Mouse (Mus musculus) MEL (cell line): ENCODE data around the gene Exoc6b. TPM values are rescaled to one million over a fixed set of nuclear protein-coding genes. Genes with fewer than 3 reads are reported as not detected.

Experiments
- DNase-seq: peaks from one replicate; pipeline ENCODE4 v3.0.0; 2011; ENCODE audit warnings: low read depth, low spot score
- H3K27ac ChIP-seq: 2 replicates; pipeline ENCODE4 v1.5.1; 2012; ENCODE audit warnings: low read depth, mild to moderate bottlenecking, control low read depth, low read length, moderate library complexity; ENCODE audit not compliant: control insufficient read depth
- H3K27me3 ChIP-seq, 2 experiments: fragments of 150-350 bp in 1 of 2; sonication (generic) in 1 of 2; 2 replicates each; pipeline ENCODE4 v1.6.1; 2012; ENCODE audit warnings: low read length in 2 of 2, mild to moderate bottlenecking in 2 of 2, improper control_type of control experiment in 1 of 2, moderate library complexity in 1 of 2; ENCODE audit not compliant: insufficient read depth in 2 of 2, control insufficient read depth in 1 of 2
- H3K36me3 ChIP-seq, 2 experiments: 2 replicates each; pipeline ENCODE4 v1.6.1; 2012 to 2014; ENCODE audit warnings: low read length in 2 of 2, improper control_type of control experiment in 1 of 2, inconsistent platforms in 1 of 2, mild to moderate bottlenecking in 1 of 2; ENCODE audit not compliant: insufficient read depth in 2 of 2, control insufficient read depth in 1 of 2
- H3K4me1 ChIP-seq, 2 experiments: fragments of 150-350 bp in 1 of 2; sonication (generic) in 1 of 2; 2 replicates each; pipeline ENCODE4 v1.6.1; 2012; ENCODE audit warnings: low read length in 2 of 2, improper control_type of control experiment in 1 of 2, mild to moderate bottlenecking in 1 of 2; ENCODE audit not compliant: insufficient read depth in 2 of 2, control insufficient read depth in 1 of 2
- H3K4me3 ChIP-seq, 2 experiments: fragments of 150-350 bp in 1 of 2; sonication (generic) in 1 of 2; 2 replicates each; pipeline ENCODE4 v1.5.1; 2012; ENCODE audit warnings: low read depth in 2 of 2, low read length in 2 of 2, mild to moderate bottlenecking in 2 of 2, moderate library complexity in 2 of 2, control low read depth in 1 of 2, improper control_type of control experiment in 1 of 2; ENCODE audit not compliant: control insufficient read depth in 1 of 2, insufficient read depth in 1 of 2
- H3K79me2 ChIP-seq: 2 replicates; pipeline ENCODE4 v1.6.1; 2012; ENCODE audit warnings: mild to moderate bottlenecking, low read length, moderate library complexity; ENCODE audit not compliant: control insufficient read depth, poor library complexity, insufficient read depth
- H3K9ac ChIP-seq: 2 replicates; pipeline ENCODE4 v1.6.1; 2012; ENCODE audit warnings: low read depth, mild to moderate bottlenecking, control low read depth, low read length, moderate library complexity; ENCODE audit not compliant: control insufficient read depth, poor library complexity, severe bottlenecking
- H3K9me3 ChIP-seq: fragments of 150-350 bp; sonication (generic); replicated peaks from 2 replicates; pipeline ENCODE4 v1.6.1; 2012; ENCODE audit warnings: mild to moderate bottlenecking, low read length, improper control_type of control experiment, moderate library complexity; ENCODE audit not compliant: insufficient read depth
- CTCF ChIP-seq, 3 experiments: IDR thresholded peaks in 2 of 3; conservative IDR thresholded peaks in 1 of 3; 2 replicates each; pipeline ENCODE4 v1.5.1; 2011 to 2012; ENCODE audit warnings: low read length in 3 of 3, low read depth in 2 of 3, mild to moderate bottlenecking in 2 of 3, improper control_type of control experiment in 1 of 3, inconsistent platforms in 1 of 3, mixed read lengths in 1 of 3, moderate library complexity in 1 of 3; ENCODE audit not compliant: control insufficient read depth in 1 of 3, insufficient read depth in 1 of 3, poor library complexity in 1 of 3, severe bottlenecking in 1 of 3
- E2F4 ChIP-seq: IDR thresholded peaks from 2 replicates; pipeline ENCODE4 v1.6.1; 2011; ENCODE audit warnings: low read depth, low read length, improper control_type of control experiment, borderline replicate concordance
- ELF1 ChIP-seq: IDR thresholded peaks from 2 replicates; pipeline ENCODE4 v1.6.1; 2014; ENCODE audit warnings: low read depth, mild to moderate bottlenecking, inconsistent platforms, low read length, improper control_type of control experiment, moderate library complexity
- ETS1 ChIP-seq: IDR thresholded peaks from 2 replicates; pipeline ENCODE4 v1.6.1; 2012; ENCODE audit warnings: low read depth, mild to moderate bottlenecking, inconsistent platforms, low read length, improper control_type of control experiment, moderate library complexity
- GABPA ChIP-seq: IDR thresholded peaks from 2 replicates; pipeline ENCODE4 v1.6.1; 2012; ENCODE audit warnings: low read depth, mild to moderate bottlenecking, inconsistent platforms, low read length, improper control_type of control experiment, moderate library complexity
- JUND ChIP-seq: IDR thresholded peaks from 2 replicates; pipeline ENCODE4 v1.6.1; 2011; ENCODE audit warnings: low read depth, mild to moderate bottlenecking, improper control_type of control experiment, low read length
- KAT2A ChIP-seq: conservative IDR thresholded peaks from 2 replicates; pipeline ENCODE4 v1.6.1; 2012; ENCODE audit warnings: low read depth, low read length, improper control_type of control experiment, inconsistent platforms
- MAFK ChIP-seq: IDR thresholded peaks from 2 replicates; pipeline ENCODE4 v1.6.1; 2011; ENCODE audit warnings: low read depth, mild to moderate bottlenecking, low read length, improper control_type of control experiment, borderline replicate concordance
- MAZ ChIP-seq: IDR thresholded peaks from 2 replicates; pipeline ENCODE4 v1.6.1; 2012; ENCODE audit warnings: low read depth, mild to moderate bottlenecking, inconsistent platforms, low read length, improper control_type of control experiment
- MEF2A ChIP-seq: IDR thresholded peaks from 2 replicates; pipeline ENCODE4 v1.6.1; 2014; ENCODE audit warnings: low read depth, mild to moderate bottlenecking, inconsistent platforms, low read length, improper control_type of control experiment; ENCODE audit not compliant: poor library complexity, insufficient replicate concordance, severe bottlenecking; ENCODE audit errors: extremely low read depth
- RAD21 ChIP-seq: IDR thresholded peaks from 2 replicates; pipeline ENCODE4 v1.6.1; 2011; ENCODE audit warnings: mild to moderate bottlenecking, low read depth, low read length, improper control_type of control experiment
- SIN3A ChIP-seq: IDR thresholded peaks from 2 replicates; pipeline ENCODE4 v1.6.1; 2012; ENCODE audit warnings: low read length, improper control_type of control experiment, inconsistent platforms
- USF1 ChIP-seq: IDR thresholded peaks from 2 replicates; pipeline ENCODE4 v1.6.1; 2014; ENCODE audit warnings: low read depth, mild to moderate bottlenecking, inconsistent platforms, low read length, improper control_type of control experiment, moderate library complexity
- USF2 ChIP-seq, 2 experiments: IDR thresholded peaks; 2 replicates each; pipeline ENCODE4 v1.6.1; 2011 to 2012; ENCODE audit warnings: improper control_type of control experiment in 2 of 2, low read length in 2 of 2, borderline replicate concordance in 1 of 2, inconsistent platforms in 1 of 2, low read depth in 1 of 2, mild to moderate bottlenecking in 1 of 2; ENCODE audit not compliant: insufficient read depth in 1 of 2
- ZC3H11A ChIP-seq: IDR thresholded peaks from 2 replicates; pipeline ENCODE4 v1.6.1; 2012; ENCODE audit warnings: low read depth, mild to moderate bottlenecking, inconsistent platforms, low read length, improper control_type of control experiment
- polyA plus RNA-seq, 2 experiments: library from polyadenylated mRNA; stranded (reverse) in 1 of 2; unstranded in 1 of 2; fragments of >175 nt in 1 of 2; fragments of >200 nt in 1 of 2; gene quantifications; 2 replicates each; pipeline versions ENCODE4 v1.2.1 to v1.2.4; 2012; ENCODE audit warnings: low replicate concordance in 2 of 2, low read depth in 1 of 2; ENCODE audit not compliant: insufficient read length in 2 of 2, insufficient read depth in 1 of 2, missing spikeins in 1 of 2
- total RNA-seq: library from RNA; depleted of rRNA; stranded (reverse); fragments of 300-350 nt; gene quantifications from 2 replicates; pipeline ENCODE4 v1.2.3, GENCODE M21; 2012

Exoc6b gene
- total and polyA plus RNA-seq, 3 experiments: 3.4 to 6.5 TPM; not detected in 1

GRCm38 (mm10) chr6:84899002-84899774 lies 170.1 kb downstream of the Exoc6b start:
- no peak overlapping the region for H3K27ac ChIP-seq
- no peaks in the 10 kb centered on the region for H3K79me2 ChIP-seq
- no peak overlapping the region for H3K4me3 ChIP-seq
- no peaks in the 10 kb centered on the region; a peak in 1 of 4 replicates for H3K4me1 ChIP-seq
- H3K27me3 ChIP-seq: no peaks in the 10 kb centered on the region
- no peaks in the 10 kb centered on the region for H3K9me3 ChIP-seq
- no peaks in the 10 kb centered on the region for H3K36me3 ChIP-seq
- no peak for TF ChIP-seq MAFK
- no peak overlapping the region for H3K9ac ChIP-seq
- no peak for DNase-seq

DNA sequence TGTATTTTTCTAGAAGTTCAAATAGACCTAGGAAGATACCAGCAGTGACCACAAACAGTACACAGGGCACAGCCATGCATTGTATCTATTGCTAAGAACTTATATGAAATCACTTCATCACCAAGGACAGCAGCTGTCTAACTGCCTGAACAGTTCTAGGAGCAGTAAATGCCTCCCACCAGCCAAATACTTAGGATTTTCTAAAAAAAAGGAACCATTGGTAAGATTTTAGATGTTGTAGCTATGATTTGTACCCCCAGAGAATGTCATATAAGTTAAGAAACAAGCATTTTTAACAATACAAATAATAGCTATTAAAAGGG lies 175.6 kb downstream of the Exoc6b start:
- TF ChIP-seq GABPA (no peak), SIN3A (0 out of 2 replicates have a peak, but pooled peaks have one; percentile 48), KAT2A (no peak), JUND (no peak), CTCF (IDR thresholded peaks at IDR 0.05 in 2 of 3, conservative IDR thresholded peaks at IDR 0.05 in 1 of 3; ENCODE audit: control insufficient read depth in 1 of 3, insufficient read depth in 1 of 3, low read depth in 2 of 3, low read length in 3 of 3, poor library complexity in 1 of 3, severe bottlenecking in 1 of 3) (no peak), MAZ (no peak), USF2 (IDR thresholded peaks at IDR 0.05; ENCODE audit: borderline replicate concordance in 1 of 2, insufficient read depth in 1 of 2, low read depth in 1 of 2, low read length in 2 of 2) (no peak), ELF1 (no peak), ETS1 (no peak)
- TF ChIP-seq, all 39 proteins: peak for 1
- Histone ChIP-seq H3K9ac (no peak overlapping the region), H3K27me3 (no peaks in the 10 kb centered on the region), H3K36me3 (peaks cover 0 to 2% of the 10 kb centered on the region in 2 experiments; a peak in 1 of 4 replicates), H3K27ac (no peak overlapping the region), H3K79me2 (no peaks in the 10 kb centered on the region), H3K4me1 (peaks cover 0 to 2% of the 10 kb centered on the region in 2 experiments; a peak in 2 of 4 replicates), H3K4me3 (no peak overlapping the region), H3K9me3 (no peaks in the 10 kb centered on the region)
- DNase-seq: peak; percentile 47

DNA sequence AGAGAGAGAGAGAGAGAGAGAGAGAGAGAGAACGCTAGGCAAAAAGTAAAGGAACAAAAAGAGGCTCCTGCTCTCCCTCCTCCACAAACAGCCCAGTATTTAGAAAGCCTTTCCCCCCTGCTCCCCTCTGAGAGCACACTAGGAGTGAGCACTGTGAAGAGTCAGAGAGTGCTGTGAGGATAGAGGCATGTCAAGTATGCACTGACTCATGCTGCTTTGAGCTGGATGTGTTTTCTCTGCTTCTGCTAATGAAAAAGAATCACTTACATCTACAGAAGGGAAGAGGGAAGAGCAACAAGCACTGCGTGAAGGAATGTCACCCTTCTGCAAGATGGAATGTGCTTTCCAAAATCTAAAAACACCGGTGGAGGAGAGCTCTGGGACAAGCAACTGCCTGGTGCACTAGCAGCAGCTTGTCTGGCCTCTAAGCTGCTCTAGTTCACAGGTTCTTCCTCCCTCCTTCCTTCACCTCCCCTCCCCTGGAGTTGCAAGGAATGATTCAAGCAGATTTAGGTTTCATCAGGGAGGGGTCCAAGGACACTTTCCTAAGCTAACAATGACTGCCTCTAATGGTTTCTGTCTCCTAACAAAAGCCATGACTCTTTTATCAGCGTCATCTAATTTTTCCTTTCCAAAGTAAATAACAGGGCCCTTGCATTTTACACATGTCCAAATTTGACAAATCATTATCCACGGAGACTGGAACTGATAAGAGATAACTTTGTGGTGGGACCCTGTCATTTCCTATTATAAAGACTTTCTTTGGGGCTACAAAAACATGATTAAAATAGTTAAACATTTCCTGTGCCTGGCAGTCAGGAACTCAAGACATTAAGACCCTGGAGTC lies 176.2 kb downstream of the Exoc6b start:
- H3K27me3 ChIP-seq: no peaks in the 10 kb centered on the region
- H3K9me3 ChIP-seq: no peaks in the 10 kb centered on the region
- no peak overlapping the region for H3K27ac ChIP-seq
- no peak overlapping the region for H3K4me3 ChIP-seq
- no peaks in the 10 kb centered on the region for H3K79me2 ChIP-seq
- no peak overlapping the region for H3K9ac ChIP-seq
- DNase-seq: no peak
- TF ChIP-seq E2F4 (no peak), MEF2A (no peak), RAD21 (no peak), USF1 (no peak), ZC3H11A (no peak)
- H3K36me3 ChIP-seq: peaks cover 0 to 2% of the 10 kb centered on the region in 2 experiments; a peak in 1 of 4 replicates
- H3K4me1 ChIP-seq: peaks cover 0 to 2% of the 10 kb centered on the region in 2 experiments; a peak in 2 of 4 replicates
